Comparison of ENCODE assay signal across 30 mouse cellular contexts in genomic region chr10:59849371-59849770, GRCm38 (mm10). TPM values are rescaled to one million over a fixed set of nuclear protein-coding genes. Genes with fewer than 3 reads are reported as not detected.
DNase-seq lines count a peak whose midpoint lies in the region; ATAC-seq and TF ChIP-seq lines count a peak whose summit lies in the region.
"Had no signal": no experiment of that assay in that cellular context is flagged by ENCODE, and none has a peak within 500 bp of the region (broad histone marks: within the 10 kb centered on the region; RNA-seq: fewer than 3 reads in every experiment).

No protein-coding gene starts in this region.

- no peak for TF ChIP-seq CTCF in kidney, postnatal 0 days (IDR thresholded peaks at IDR 0.05; ENCODE audit: low read depth)

- H3K4me1 ChIP-seq in kidney, postnatal 0 days (replicated peaks; ENCODE audit: insufficient read depth, low read length): no peaks in the 10 kb centered on the region; the same call in 1 of the 2 replicates
- H3K4me1 ChIP-seq: embryonic facial prominence, embryonic 15.5 days; liver, embryonic 13.5 days had no signal

- 0 out of 2 replicates have a peak overlapping the region, but pooled peaks have one; percentile 20 for H3K27ac ChIP-seq in kidney, postnatal 0 days
- H3K27ac ChIP-seq: embryonic facial prominence, embryonic 10.5 days; embryonic facial prominence, embryonic 15.5 days; forebrain, embryonic 12.5 days; hindbrain, embryonic 13.5 days; liver, embryonic 13.5 days; macrophage had no signal

- peak; percentile 87 for ATAC-seq in kidney, postnatal 0 days (replicated peaks; ENCODE audit: low FRiP score, low read depth)
- ATAC-seq: forebrain, postnatal 0 days; intestine, embryonic 16.5 days; Patski had no signal

- H3K4me2 ChIP-seq in kidney, postnatal 0 days (ENCODE audit: low read length): no peak overlapping the region
- H3K4me2 ChIP-seq: embryonic facial prominence, embryonic 15.5 days; forebrain, embryonic 12.5 days; heart, embryonic 11.5 days; hindbrain, embryonic 13.5 days; liver, embryonic 13.5 days had no signal

- H3K27me3 ChIP-seq in kidney, postnatal 0 days (ENCODE audit: insufficient read depth, low read length): no peaks in the 10 kb centered on the region
- H3K27me3 ChIP-seq: embryonic facial prominence, embryonic 15.5 days; forebrain, embryonic 12.5 days; hindbrain, embryonic 13.5 days; liver, embryonic 13.5 days; Patski had no signal

- no peak overlapping the region for H3K4me3 ChIP-seq in kidney, postnatal 0 days (replicated peaks; ENCODE audit: low read depth, low read length)
- H3K4me3 ChIP-seq: embryonic facial prominence, embryonic 10.5 days; embryonic facial prominence, embryonic 15.5 days; forebrain, embryonic 12.5 days; hindbrain, embryonic 13.5 days; layer of hippocampus, adult 2 months; liver, embryonic 13.5 days had no signal

- DNase-seq in kidney, adult 11 months: peak; percentile 83
- DNase-seq in kidney, adult 8-10 months: peak; percentile 64 to 79
- DNase-seq in kidney, postnatal 0 days (ENCODE audit: low spot score): peak; percentile 34
- peak; percentile 30 to 60 for DNase-seq in kidney, postnatal 4 days
- no peak for DNase-seq in T-cell, adult 2 months (ENCODE audit: low spot score)
- DNase-seq in urinary bladder, adult 2 months (ENCODE audit: low spot score): no peak
- no peak for DNase-seq in heart, adult 11 months
- no peak for DNase-seq in heart, postnatal 4 days
- DNase-seq: adrenal gland, postnatal 14 days; cerebellum, adult 11 months; cerebellum, postnatal 25 days; forebrain, postnatal 0 days; gastrocnemius, postnatal 10 days; heart, postnatal 36 days; layer of hippocampus, postnatal 36 days; liver, embryonic 13.5 days; lung, adult 2 months; lung, postnatal 10 days; midbrain, embryonic 14.5 days; retina, postnatal 1 day; right cerebral cortex, postnatal 14 days had no signal

- 57% methylated on average over 7 of the region's 7 CpGs for WGBS in kidney, postnatal 0 days

- no peaks in the 10 kb centered on the region for H3K9me3 ChIP-seq in kidney, postnatal 0 days (replicated peaks; ENCODE audit: low read length)
- H3K9me3 ChIP-seq: embryonic facial prominence, embryonic 10.5 days; embryonic facial prominence, embryonic 15.5 days; forebrain, embryonic 12.5 days; hindbrain, embryonic 13.5 days; liver, embryonic 13.5 days had no signal

- H3K9ac ChIP-seq in kidney, postnatal 0 days (ENCODE audit: low read depth, low read length): no peak overlapping the region
- H3K9ac ChIP-seq: embryonic facial prominence, embryonic 15.5 days; forebrain, embryonic 12.5 days; forebrain, postnatal 0 days; hindbrain, embryonic 13.5 days; liver, embryonic 13.5 days had no signal

- H3K36me3 ChIP-seq in kidney, postnatal 0 days (ENCODE audit: insufficient read depth, low read length): 0 out of 2 replicates have a peak, but pooled peaks cover 4% of the 10 kb centered on the region
- H3K36me3 ChIP-seq: embryonic facial prominence, embryonic 15.5 days; forebrain, embryonic 12.5 days; hindbrain, embryonic 13.5 days; liver, embryonic 13.5 days had no signal

RNA-seq across cellular contexts. Expression of gene Dnajb12, which starts 30.0 kb away (rescaled TPM):
- 27.9 and 30.2 TPM in 2 replicates for polyA plus RNA-seq in kidney, postnatal 0 days (2015; fragmentation: Nextera tagmentation; extraction: Ambion mirVana)
- polyA plus RNA-seq in urinary bladder, adult 2 months (2012; rRNA removed): 34.9 and 44.7 TPM in 2 replicates
- 10 to 100 TPM; 39.6 to 41.1 TPM for total RNA-seq in heart, postnatal 4 days (2021)

Comparison
In these comparisons a context has a peak if more than half of its experiments do, and no peak if none do; other contexts are left out.
1. DNase-seq: peak in kidney, adult 11 months (single experiment), kidney, adult 8-10 months (2 of 2), kidney, postnatal 0 days (single experiment) and kidney, postnatal 4 days (2 of 2); none in T-cell, adult 2 months (single experiment), urinary bladder, adult 2 months (single experiment), heart, adult 11 months (single experiment) and heart, postnatal 4 days (single experiment).